Mouse (Mus musculus) lung, postnatal 14 days (tissue): ENCODE data around the gene Hsf4.
"Not testable (repeated sequence)": the region's sequence is repeated elsewhere in the genome, so short reads cannot be mapped to it uniquely, and the experiment has no call there.

ENCODE experiments used
- DNase-seq: peaks from one replicate; pipeline ENCODE4 v3.0.0; 2021

The Hsf4 gene

DNA sequence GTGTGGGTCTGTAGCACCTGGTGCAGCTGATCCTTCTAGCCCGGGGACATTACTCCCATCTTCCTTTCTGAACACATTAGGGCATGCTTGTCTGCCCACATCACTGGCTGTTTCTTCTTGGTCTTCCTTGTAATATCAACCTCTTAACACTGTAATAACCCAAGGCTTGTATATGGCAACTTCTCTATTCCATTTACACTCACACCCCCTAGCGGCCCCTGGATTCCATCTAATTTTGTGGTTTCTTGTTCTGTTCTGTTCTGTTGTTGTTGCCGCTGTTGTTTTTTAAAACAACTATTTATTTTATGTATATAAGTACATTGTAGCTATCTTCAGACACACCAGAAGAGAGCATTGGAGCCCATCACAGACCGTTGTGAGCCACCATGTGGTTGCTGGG is 17.3 kb downstream of the Hsf4 start:
- DNase-seq: no peak

GRCm38 (mm10) chr8:105288231-105288630 is 18.6 kb downstream of the Hsf4 start:
- no peak for DNase-seq

- peak; percentile 93 for DNase-seq
Measured at GRCm38 (mm10) chr8:105288958-105289732, 19.5 kb downstream of the Hsf4 start.

DNA sequence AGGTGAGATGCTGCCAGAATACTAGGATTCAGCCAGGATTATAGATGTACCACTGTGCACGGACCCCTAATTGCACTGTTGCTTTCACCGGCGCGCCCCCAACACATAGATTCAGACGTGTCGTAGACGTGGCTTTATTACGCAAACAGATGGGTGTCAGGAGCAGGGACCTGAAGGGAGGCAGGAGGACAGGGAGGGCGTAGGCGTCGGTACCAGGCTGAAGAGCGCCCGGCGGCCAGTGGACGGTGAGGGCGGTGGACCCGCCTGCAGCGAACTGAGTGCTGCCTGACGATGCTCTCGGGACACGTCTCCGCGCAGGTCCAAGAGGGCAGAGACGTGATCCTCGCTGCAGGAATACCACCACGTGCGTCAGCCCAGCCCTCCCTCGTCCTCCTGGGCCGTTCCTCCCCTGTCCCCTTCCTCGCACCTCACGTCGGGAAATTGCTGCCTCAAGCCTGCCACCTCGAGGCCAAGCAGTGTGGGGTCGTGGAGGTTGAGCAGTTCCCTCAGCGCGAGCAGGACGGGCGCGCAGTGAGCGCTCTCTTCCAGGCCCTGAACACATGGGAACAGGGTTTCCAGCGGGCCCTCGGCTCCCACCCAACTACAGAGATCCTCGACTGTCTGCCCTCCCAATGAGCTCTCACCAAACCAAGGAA is 20.3 kb downstream of the Hsf4 start, which contains the start of gene 4931428F04Rik:
Gene 4931428F04Rik (minus strand): TSS at position 60 of the 656 bp plus-strand sequence.
- DNase-seq: peak; percentile 50

DNA sequence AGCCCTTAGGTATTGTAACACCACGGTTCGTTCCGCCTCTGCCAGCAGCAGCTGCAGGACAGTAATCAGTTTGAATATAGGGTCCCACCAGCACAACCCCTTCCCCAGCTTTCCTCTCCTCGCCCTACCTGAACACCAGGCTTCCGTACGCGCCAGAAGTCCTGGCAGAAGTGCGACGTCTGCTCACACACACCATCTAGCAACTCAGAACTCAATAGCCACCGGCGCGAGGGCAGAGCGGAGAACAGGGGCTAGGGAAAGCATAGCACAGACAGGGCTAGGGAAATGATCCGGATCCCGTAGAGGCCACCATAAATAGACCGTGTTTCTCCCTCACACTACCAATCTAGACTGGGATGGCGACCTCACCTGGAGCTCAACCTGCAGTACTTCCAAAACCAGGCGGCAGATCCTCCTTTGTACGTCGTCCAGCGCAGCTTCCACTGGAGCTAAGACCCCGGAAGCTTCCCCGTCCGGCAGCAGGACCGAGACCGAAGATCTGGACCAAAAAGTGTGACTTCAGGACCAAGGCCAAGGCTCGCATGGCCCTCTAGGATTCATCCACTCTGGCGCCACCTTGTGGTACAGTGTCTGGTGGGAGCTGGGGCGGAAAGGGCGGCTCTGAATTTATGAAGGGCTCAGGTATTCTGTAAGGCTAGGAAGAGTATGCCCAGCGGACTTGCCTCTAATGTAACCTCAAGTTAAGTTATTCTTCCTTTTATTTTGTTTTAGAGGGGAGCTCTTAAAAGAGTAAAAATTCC is 21.1 kb downstream of the Hsf4 start:
- peak; percentile 98 for DNase-seq

GRCm38 (mm10) chr8:105291364-105291763 is 21.8 kb downstream of the Hsf4 start:
- not testable (repeated sequence) for DNase-seq

GRCm38 (mm10) chr8:105291802-105292201 is 22.2 kb downstream of the Hsf4 start:
- DNase-seq: not testable (repeated sequence)

DNA sequence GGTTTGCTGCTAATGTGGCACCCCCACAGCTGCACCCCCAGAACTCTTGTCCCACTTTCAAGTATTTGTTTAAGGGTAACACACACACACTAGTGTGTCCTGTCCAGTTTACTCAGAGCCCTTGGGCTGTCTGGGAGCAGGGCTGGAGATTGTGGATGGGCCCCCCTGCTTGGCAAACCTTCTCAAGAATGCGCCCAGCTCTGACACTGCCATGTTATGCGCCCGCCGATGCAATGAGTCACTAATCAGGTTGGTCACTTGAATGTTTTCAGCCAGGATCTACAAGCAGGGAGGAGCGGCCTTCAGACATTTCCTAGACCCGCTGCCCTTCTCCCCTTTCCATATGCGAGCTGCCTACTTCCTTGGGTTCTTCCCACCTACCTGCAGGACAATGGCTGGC is 22.9 kb downstream of the Hsf4 start:
- no peak for DNase-seq

- DNase-seq: no peak
Measured at GRCm38 (mm10) chr8:105293405-105293804, 23.8 kb downstream of the Hsf4 start.

DNA sequence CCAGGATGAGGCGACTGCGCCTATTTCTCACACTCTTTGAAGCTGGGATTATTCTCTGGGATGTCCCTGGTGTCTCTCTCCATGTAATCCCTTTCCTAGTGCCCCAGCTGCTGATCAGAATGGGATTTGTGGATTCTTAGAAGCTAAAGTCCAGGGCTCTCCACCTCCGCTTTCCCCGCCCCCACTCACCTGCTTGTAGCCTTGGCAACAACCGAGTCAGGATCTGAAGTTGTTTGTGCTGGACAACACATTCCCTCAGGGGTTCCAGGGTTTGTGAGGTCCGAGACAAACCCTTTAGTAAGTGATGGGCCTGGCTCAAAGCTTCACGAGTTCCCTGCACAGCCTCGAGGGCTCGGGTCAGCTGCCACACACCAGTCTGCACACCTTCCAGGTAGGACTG is 25.2 kb downstream of the Hsf4 start:
- no peak for DNase-seq

DNA sequence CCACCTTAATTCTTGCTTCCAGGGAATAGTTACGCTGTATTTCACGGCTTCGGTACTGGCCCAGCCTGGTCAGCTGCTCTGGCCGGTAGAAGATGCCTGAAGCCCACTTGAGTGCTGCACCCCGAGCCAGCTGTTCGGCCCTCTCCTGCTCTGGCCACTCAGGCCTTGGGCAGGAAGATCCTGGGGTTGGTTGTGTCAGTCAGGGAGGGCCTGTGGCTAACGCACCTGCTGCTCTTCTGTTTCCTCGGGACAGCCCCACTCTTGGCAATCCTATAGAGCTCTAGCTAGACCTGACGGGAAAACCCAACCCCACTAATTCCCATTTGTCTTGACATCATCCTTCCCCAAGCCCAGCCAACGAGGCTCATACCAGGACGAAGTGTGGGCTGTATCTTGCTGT is 25.7 kb downstream of the Hsf4 start:
- no peak for DNase-seq

GRCm38 (mm10) chr8:105295895-105296573 is 26.4 kb downstream of the Hsf4 start, which contains the start of gene Exoc3l:
TSS of gene Exoc3l (minus strand) at chr8:105296101.
- no peak for DNase-seq

DNA sequence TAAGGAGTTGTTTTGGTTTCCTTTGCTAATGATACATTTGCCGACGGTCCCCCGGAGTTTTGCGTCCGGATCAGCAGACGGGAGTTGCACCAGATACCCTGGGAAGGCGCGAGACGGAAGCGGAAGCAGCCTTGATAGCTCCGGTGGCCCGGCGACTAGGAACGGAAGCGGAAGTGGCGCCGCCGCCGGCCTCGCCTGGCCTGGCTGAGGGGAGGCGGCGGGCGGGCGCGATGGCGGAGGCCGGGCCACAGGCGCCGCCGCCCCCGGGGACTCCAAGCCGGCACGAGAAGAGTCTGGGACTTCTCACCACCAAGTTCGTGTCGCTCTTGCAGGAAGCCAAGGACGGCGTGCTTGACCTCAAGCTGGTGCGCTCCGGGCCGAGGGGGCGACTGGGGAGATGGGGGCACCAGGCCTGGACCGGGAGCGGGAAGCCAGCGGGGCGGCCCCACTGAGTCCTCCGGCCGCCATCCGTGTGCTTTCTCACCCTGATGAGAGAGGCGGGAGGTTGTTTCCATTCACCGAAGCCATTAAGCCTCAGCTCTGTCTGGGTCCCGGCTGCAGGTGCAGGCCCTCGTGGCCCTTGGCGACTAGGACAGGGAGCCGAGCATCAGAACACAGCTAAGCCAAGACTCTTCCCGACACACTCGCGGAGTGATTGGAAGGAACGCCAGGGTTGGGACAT is 28.1 kb downstream of the Hsf4 start, which contains the start of gene E2f4:
Gene E2f4 (plus strand): TSS at position 153 of the 682 bp plus-strand sequence.
- peak; percentile 94 for DNase-seq

DNA sequence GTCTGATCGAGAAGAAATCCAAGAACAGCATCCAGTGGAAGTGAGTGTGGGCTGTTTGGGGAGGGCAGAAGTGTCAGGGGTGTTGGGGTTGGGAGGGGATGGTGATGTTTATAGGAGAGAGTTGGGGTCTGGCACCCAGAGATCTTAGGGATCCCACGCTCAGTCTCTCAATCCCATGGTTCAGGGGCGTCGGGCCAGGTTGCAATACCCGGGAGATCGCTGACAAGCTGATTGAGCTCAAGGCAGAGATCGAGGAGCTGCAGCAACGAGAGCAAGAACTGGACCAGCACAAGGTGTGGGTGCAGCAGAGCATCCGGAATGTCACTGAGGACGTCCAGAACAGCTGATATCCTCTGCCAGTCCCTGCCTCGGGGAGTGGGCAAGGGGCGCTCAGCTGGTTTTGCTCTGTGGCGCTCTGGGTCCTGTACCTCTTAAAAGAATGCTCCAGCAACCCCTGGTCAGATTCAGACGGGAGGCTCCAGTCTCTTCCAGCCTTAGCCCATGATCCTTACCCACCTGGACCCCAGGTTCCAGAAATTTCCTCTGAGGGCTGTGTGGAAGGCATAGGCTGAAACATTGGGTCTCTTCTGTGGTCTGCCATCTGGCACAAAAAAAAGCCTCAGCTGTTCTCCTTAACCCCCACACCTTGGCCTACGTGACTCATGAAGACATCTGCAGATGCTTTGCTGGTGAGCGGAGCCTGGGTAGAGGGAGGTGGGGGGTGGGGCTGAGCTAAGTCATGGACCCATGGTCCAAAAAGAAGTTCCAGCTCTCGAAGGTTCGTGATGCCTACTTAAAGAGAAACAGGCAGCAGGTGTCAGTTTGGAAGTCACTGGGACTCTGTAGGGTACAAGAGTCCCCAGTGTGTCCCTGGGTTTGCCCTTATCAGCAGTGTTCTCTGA is 29.0 kb downstream of the Hsf4 start:
- DNase-seq: no peak

DNA sequence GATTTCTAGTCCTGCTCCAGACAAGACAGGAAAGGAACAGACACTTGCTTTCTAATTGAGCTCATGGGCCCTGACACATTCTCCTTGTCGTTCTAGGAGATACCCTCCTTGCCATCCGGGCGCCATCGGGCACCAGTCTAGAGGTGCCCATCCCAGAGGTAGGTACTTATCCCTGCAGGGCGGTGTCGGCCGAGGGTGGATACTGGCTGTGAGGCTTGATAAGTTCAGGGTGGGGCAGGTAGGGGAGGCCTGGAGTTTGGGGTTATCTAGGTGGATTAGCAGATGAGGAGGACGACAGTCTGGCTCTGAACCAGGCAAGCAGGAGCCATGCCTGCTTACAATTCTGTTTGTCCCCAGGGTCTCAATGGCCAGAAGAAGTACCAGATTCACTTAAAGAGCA is 30.4 kb downstream of the Hsf4 start:
- DNase-seq: no peak

GRCm38 (mm10) chr8:105303396-105303795 is 33.8 kb downstream of the Hsf4 start:
- no peak for DNase-seq

- DNase-seq: no peak
Measured at GRCm38 (mm10) chr8:105303874-105304273, 34.3 kb downstream of the Hsf4 start.

DNA sequence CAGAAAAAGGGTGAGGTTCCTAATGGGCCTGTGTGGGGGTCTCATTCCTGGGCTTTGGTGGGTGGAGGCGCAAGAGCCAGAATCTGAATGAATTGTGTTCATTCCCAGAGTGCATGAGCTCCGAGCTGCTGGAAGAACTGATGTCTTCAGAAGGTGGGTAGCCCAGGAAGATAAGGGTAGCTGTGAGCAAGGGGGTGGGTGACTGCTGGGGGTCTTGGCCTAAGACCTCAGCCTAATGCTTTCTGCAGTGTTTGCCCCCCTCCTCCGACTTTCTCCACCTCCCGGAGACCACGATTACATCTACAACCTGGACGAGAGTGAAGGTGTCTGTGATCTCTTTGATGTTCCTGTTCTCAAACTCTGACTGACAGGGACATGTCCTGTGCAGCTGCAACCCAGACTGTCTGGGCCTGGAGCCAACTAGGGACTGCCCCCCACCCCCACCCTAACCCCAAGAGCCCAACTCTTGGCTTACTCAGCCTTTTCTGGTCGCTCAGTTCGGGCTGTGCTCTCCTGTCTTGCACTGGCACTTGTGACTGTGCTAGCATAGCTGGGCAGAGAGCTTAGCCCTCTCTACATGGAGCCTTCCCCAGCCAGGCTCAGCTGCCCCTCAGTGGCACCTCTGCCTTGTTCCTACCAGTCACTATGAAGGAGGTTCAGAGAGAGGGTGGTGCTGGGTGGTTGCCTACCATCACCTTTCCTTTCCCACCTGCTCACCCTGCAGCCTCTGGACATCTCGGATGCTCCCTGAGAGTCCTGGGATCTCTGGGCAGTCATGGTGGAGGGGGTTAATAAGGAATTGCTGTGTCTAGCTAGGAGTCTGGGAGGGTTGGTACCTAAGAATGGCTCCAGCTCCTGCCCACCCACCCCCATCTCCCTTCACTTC is 35.0 kb downstream of the Hsf4 start:
- no peak for DNase-seq

GRCm38 (mm10) chr8:105305211-105306145 is 35.9 kb downstream of the Hsf4 start, which contains the start of gene Elmo3:
TSS of gene Elmo3 (plus strand) at chr8:105305601.
- DNase-seq: peak; percentile 70
